ENCODE assay signal across 25 mouse cellular contexts in the genomic region with DNA sequence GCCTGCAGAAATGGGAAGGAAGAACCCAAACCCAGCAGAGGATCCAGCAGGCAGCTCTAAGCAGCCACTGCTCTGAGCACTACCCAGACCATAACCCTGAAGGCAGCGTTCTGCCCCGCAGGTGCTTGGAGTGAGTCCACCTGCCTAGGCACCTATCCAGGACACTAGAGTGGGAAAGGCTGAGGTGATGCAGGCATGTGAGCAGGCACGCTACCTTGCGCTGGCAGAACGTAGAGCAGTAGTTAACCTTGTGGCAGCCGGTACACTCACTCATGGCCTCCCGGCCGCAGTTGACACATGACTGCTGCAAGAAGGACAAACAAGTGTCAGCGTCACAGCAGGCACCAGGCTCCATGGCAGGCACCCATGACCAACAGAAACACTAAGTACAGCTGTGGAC. TPM values are rescaled to one million over a fixed set of nuclear protein-coding genes. Genes with fewer than 3 reads are reported as not detected.
DNase-seq lines count a peak whose midpoint lies in the region; ATAC-seq and TF ChIP-seq lines count a peak whose summit lies in the region.
"Had no signal": no experiment of that assay in that cellular context is flagged by ENCODE, and none has a peak within 500 bp of the region (broad histone marks: within the 10 kb centered on the region; RNA-seq: fewer than 3 reads in every experiment).

No protein-coding gene starts in this region.

- no peak overlapping the region for H3K4me3 ChIP-seq in kidney, embryonic 14.5 days (ENCODE audit: low read length)
- peak overlapping the region; percentile 7 for H3K4me3 ChIP-seq in megakaryocyte, embryonic 14.5 days (replicated peaks)
- no peak overlapping the region for H3K4me3 ChIP-seq in midbrain, postnatal 0 days (ENCODE audit: low read depth, low read length)
- H3K4me3 ChIP-seq: forebrain, embryonic 13.5 days; heart, embryonic 12.5 days; hindbrain, embryonic 10.5 days; intestine, embryonic 15.5 days; midbrain, embryonic 12.5 days had no signal

- ATAC-seq in kidney, embryonic 14.5 days (ENCODE audit: low FRiP score, low TSS enrichment): no peak
- ATAC-seq in megakaryocyte, adult 5-6 weeks (ENCODE audit: poor library complexity, severe bottlenecking): no peak
- ATAC-seq in midbrain, postnatal 0 days (ENCODE audit: low FRiP score): no peak
- ATAC-seq: forebrain, embryonic 13.5 days; hindbrain, embryonic 16.5 days; intestine, embryonic 15.5 days had no signal

- no peaks in the 10 kb centered on the region for H3K4me1 ChIP-seq in kidney, embryonic 14.5 days (ENCODE audit: control insufficient read depth, insufficient read depth, low read length)
- H3K4me1 ChIP-seq in megakaryocyte, embryonic 14.5 days: peaks cover 18% of the 10 kb centered on the region
- no peaks in the 10 kb centered on the region for H3K4me1 ChIP-seq in midbrain, postnatal 0 days (ENCODE audit: insufficient read depth, low read length)
- H3K4me1 ChIP-seq: forebrain, embryonic 13.5 days; heart, embryonic 12.5 days; hindbrain, embryonic 10.5 days; intestine, embryonic 15.5 days; midbrain, embryonic 12.5 days had no signal

- no peaks in the 10 kb centered on the region for H3K27me3 ChIP-seq in kidney, embryonic 14.5 days (ENCODE audit: control insufficient read depth, insufficient read depth, low read length)
- H3K27me3 ChIP-seq in megakaryocyte, embryonic 14.5 days (replicated peaks): peaks cover 2% of the 10 kb centered on the region
- H3K27me3 ChIP-seq in midbrain, postnatal 0 days (ENCODE audit: insufficient read depth, low read length): no peaks in the 10 kb centered on the region
- H3K27me3 ChIP-seq: forebrain, embryonic 13.5 days; intestine, embryonic 15.5 days had no signal

- WGBS in kidney, embryonic 14.5 days: 97% methylated on average over 9 of the region's 9 CpGs
- WGBS in midbrain, postnatal 0 days: 96% methylated on average over 9 of the region's 9 CpGs

- peaks cover 75% of the 10 kb centered on the region for H3K36me3 ChIP-seq in kidney, embryonic 14.5 days (ENCODE audit: control insufficient read depth, insufficient read depth, low read length)
- peaks cover 95% of the 10 kb centered on the region for H3K36me3 ChIP-seq in megakaryocyte, embryonic 14.5 days (replicated peaks; ENCODE audit: low read length)
- H3K36me3 ChIP-seq in midbrain, postnatal 0 days (ENCODE audit: insufficient read depth, low read length): peaks cover 67% of the 10 kb centered on the region

- H3K9me3 ChIP-seq in kidney, embryonic 14.5 days (ENCODE audit: control insufficient read depth, low read length): no peaks in the 10 kb centered on the region
- H3K9me3 ChIP-seq in megakaryocyte, embryonic 14.5 days: no peaks in the 10 kb centered on the region
- no peaks in the 10 kb centered on the region for H3K9me3 ChIP-seq in midbrain, postnatal 0 days (ENCODE audit: low read length)
- H3K9me3 ChIP-seq: forebrain, embryonic 13.5 days; heart, embryonic 12.5 days; hindbrain, embryonic 10.5 days; intestine, embryonic 15.5 days; midbrain, embryonic 12.5 days had no signal

- DNase-seq in adrenal gland, adult 2 months: peak; percentile 65
- no peak for DNase-seq in adrenal gland, adult 8-10 months
- peak; percentile 62 for DNase-seq in kidney, adult 11 months
- peak; percentile 76 to 79 for DNase-seq in cerebellum, postnatal 36 days
- DNase-seq in midbrain, postnatal 0 days (ENCODE audit: low spot score): no peak
- DNase-seq: heart, postnatal 10 days; lung, adult 18-20 months; lung, postnatal 10 days; thymus, adult 18-20 months; thymus, postnatal 36 days had no signal

- H3K9ac ChIP-seq in kidney, embryonic 14.5 days (ENCODE audit: low read depth, low read length): no peak overlapping the region
- H3K9ac ChIP-seq in midbrain, postnatal 0 days (replicated peaks; ENCODE audit: low read length, poor library complexity, severe bottlenecking): no peak overlapping the region
- H3K9ac ChIP-seq: forebrain, embryonic 13.5 days; heart, embryonic 12.5 days; intestine, embryonic 15.5 days; midbrain, embryonic 12.5 days had no signal

- no peak for TF ChIP-seq CTCF in midbrain, postnatal 0 days (IDR thresholded peaks at IDR 0.05)

- H3K4me2 ChIP-seq in kidney, embryonic 14.5 days (replicated peaks; ENCODE audit: low read depth, low read length): no peak overlapping the region
- no peak overlapping the region for H3K4me2 ChIP-seq in midbrain, postnatal 0 days (ENCODE audit: low read depth, low read length, poor library complexity, severe bottlenecking)
- H3K4me2 ChIP-seq: forebrain, embryonic 13.5 days; heart, embryonic 12.5 days; intestine, embryonic 15.5 days; liver, embryonic 11.5 days; midbrain, embryonic 12.5 days had no signal

- no peak overlapping the region for H3K27ac ChIP-seq in kidney, embryonic 14.5 days (ENCODE audit: low read depth, low read length)
- H3K27ac ChIP-seq in midbrain, postnatal 0 days (ENCODE audit: low read depth, low read length): no peak overlapping the region
- H3K27ac ChIP-seq: forebrain, embryonic 13.5 days; hindbrain, embryonic 10.5 days; intestine, embryonic 15.5 days; midbrain, embryonic 12.5 days had no signal

RNA-seq across cellular contexts. Expression of a gene that starts 9.6 kb away (rescaled TPM):
- under 1 TPM in 1 of 2 experiments, not detected in 1; 0.31 TPM for total RNA-seq in adrenal gland, adult 2 months (2021)
- 0.62 and 12.1 TPM in 2 replicates for polyA plus RNA-seq in adrenal gland, adult 2 months (2012; rRNA removed)
- total RNA-seq in adrenal gland, adult 8-10 months (2022): 1 to 10 TPM in 1 of 4 experiments, under 1 TPM in 1, not detected in 2; 0.40 to 1.3 TPM
- 1.4 and 1.6 TPM in 2 replicates for polyA plus RNA-seq in kidney, embryonic 14.5 days (2014; fragmentation: Nextera tagmentation; extraction: Ambion mirVana)
- polyA plus RNA-seq in megakaryocyte, embryonic 14.5 days (2012; ENCODE audit: insufficient read depth, low replicate concordance): 0.04 TPM in 1 of 2 replicates, not detected in the other
- not detected in 2 replicates for total RNA-seq in megakaryocyte, adult 5-6 weeks (2015)
- total RNA-seq in megakaryocyte, adult 5-6 weeks (2017): not detected in 2 replicates
- total RNA-seq in midbrain, postnatal 0 days (2014; rRNA removed): 0.55 and 0.61 TPM in 2 replicates
- 0.73 and 0.98 TPM in 2 replicates for polyA plus RNA-seq in midbrain, postnatal 0 days (2015; fragmentation: Nextera tagmentation; extraction: Ambion mirVana)
- total RNA-seq: gastrocnemius, adult 8-10 months; granulocyte monocyte progenitor cell, adult 5-6 weeks; heart, postnatal 10 days; monocyte, adult 5-6 weeks; neutrophil, adult 5-6 weeks had no signal

RNA-seq across cellular contexts. Expression of a gene that starts 22.5 kb away (rescaled TPM):
- total RNA-seq in adrenal gland, adult 2 months (2021): not detected
- 0.93 and 1.2 TPM in 2 replicates for polyA plus RNA-seq in adrenal gland, adult 2 months (2012; rRNA removed)
- total RNA-seq in adrenal gland, adult 8-10 months (2022): under 1 TPM in 1 of 4 experiments, not detected in 3; 0.67 TPM
- 40.2 and 58.1 TPM in 2 replicates for polyA plus RNA-seq in kidney, embryonic 14.5 days (2014; fragmentation: Nextera tagmentation; extraction: Ambion mirVana)
- polyA plus RNA-seq in megakaryocyte, embryonic 14.5 days (2012; ENCODE audit: insufficient read depth, low replicate concordance): not detected in 2 replicates
- not detected in 2 replicates for total RNA-seq in megakaryocyte, adult 5-6 weeks (2015)
- not detected in 2 replicates for total RNA-seq in megakaryocyte, adult 5-6 weeks (2017)
- total RNA-seq in midbrain, postnatal 0 days (2014; rRNA removed): 1.5 and 2.5 TPM in 2 replicates
- polyA plus RNA-seq in midbrain, postnatal 0 days (2015; fragmentation: Nextera tagmentation; extraction: Ambion mirVana): 3.3 and 4.3 TPM in 2 replicates
- total RNA-seq: gastrocnemius, adult 8-10 months; granulocyte monocyte progenitor cell, adult 5-6 weeks; layer of hippocampus, postnatal 25 days; monocyte, adult 5-6 weeks; neutrophil, adult 5-6 weeks had no signal

RNA-seq across cellular contexts. Expression of a gene that starts 24.8 kb away (rescaled TPM):
- 10 to 100 TPM in 1 of 2 experiments, 1 to 10 TPM in 1; 1.9 to 17.1 TPM for total RNA-seq in adrenal gland, adult 2 months (2021)
- 9.0 and 18.5 TPM in 2 replicates for polyA plus RNA-seq in adrenal gland, adult 2 months (2012; rRNA removed)
- total RNA-seq in adrenal gland, adult 8-10 months (2022): 1 to 10 TPM; 2.3 to 5.5 (median 3.2) TPM
- 1.7 and 3.5 TPM in 2 replicates for polyA plus RNA-seq in kidney, embryonic 14.5 days (2014; fragmentation: Nextera tagmentation; extraction: Ambion mirVana)
- polyA plus RNA-seq in megakaryocyte, embryonic 14.5 days (2012; ENCODE audit: insufficient read depth, low replicate concordance): not detected in 2 replicates
- not detected in 2 replicates for total RNA-seq in megakaryocyte, adult 5-6 weeks (2015)
- total RNA-seq in megakaryocyte, adult 5-6 weeks (2017): not detected in 2 replicates
- not detected in 2 replicates for total RNA-seq in midbrain, postnatal 0 days (2014; rRNA removed)
- not detected in 2 replicates for polyA plus RNA-seq in midbrain, postnatal 0 days (2015; fragmentation: Nextera tagmentation; extraction: Ambion mirVana)
- total RNA-seq: gastrocnemius, adult 8-10 months; granulocyte monocyte progenitor cell, adult 5-6 weeks; heart, postnatal 10 days; layer of hippocampus, postnatal 25 days; monocyte, adult 5-6 weeks; neutrophil, adult 5-6 weeks had no signal
- polyA plus RNA-seq: forebrain, embryonic 13.5 days; heart, embryonic 12.5 days; hindbrain, embryonic 10.5 days; hindbrain, embryonic 16.5 days; midbrain, embryonic 12.5 days had no signal

RNA-seq across cellular contexts. Expression of a gene that starts 26.1 kb away (rescaled TPM):
- 10 to 100 TPM; 27.8 to 30.5 TPM for total RNA-seq in adrenal gland, adult 2 months (2021)
- polyA plus RNA-seq in adrenal gland, adult 2 months (2012; rRNA removed): 18.7 and 34.4 TPM in 2 replicates
- total RNA-seq in adrenal gland, adult 8-10 months (2022): 10 to 100 TPM; 27.1 to 47.4 (median 36.7) TPM
- polyA plus RNA-seq in kidney, embryonic 14.5 days (2014; fragmentation: Nextera tagmentation; extraction: Ambion mirVana): 64.0 and 79.7 TPM in 2 replicates
- polyA plus RNA-seq in megakaryocyte, embryonic 14.5 days (2012; ENCODE audit: insufficient read depth, low replicate concordance): 52.9 and 121 TPM in 2 replicates
- 36.1 and 36.5 TPM in 2 replicates for total RNA-seq in megakaryocyte, adult 5-6 weeks (2015)
- total RNA-seq in megakaryocyte, adult 5-6 weeks (2017): 11.4 and 14.6 TPM in 2 replicates
- 246 and 289 TPM in 2 replicates for total RNA-seq in midbrain, postnatal 0 days (2014; rRNA removed)
- 291 and 306 TPM in 2 replicates for polyA plus RNA-seq in midbrain, postnatal 0 days (2015; fragmentation: Nextera tagmentation; extraction: Ambion mirVana)

RNA-seq across cellular contexts. Expression of a gene that starts 26.2 kb away (rescaled TPM):
- 10 to 100 TPM; 26.9 to 34.8 TPM for total RNA-seq in adrenal gland, adult 2 months (2021)
- polyA plus RNA-seq in adrenal gland, adult 2 months (2012; rRNA removed): 32.7 and 33.5 TPM in 2 replicates
- total RNA-seq in adrenal gland, adult 8-10 months (2022): 10 to 100 TPM; 31.4 to 46.6 (median 34.8) TPM
- polyA plus RNA-seq in kidney, embryonic 14.5 days (2014; fragmentation: Nextera tagmentation; extraction: Ambion mirVana): 36.7 and 46.8 TPM in 2 replicates
- 12.3 and 27.1 TPM in 2 replicates for polyA plus RNA-seq in megakaryocyte, embryonic 14.5 days (2012; ENCODE audit: insufficient read depth, low replicate concordance)
- 11.8 and 12.0 TPM in 2 replicates for total RNA-seq in megakaryocyte, adult 5-6 weeks (2015)
- 6.0 and 8.7 TPM in 2 replicates for total RNA-seq in megakaryocyte, adult 5-6 weeks (2017)
- total RNA-seq in midbrain, postnatal 0 days (2014; rRNA removed): 25.8 and 29.1 TPM in 2 replicates
- 31.5 and 34.5 TPM in 2 replicates for polyA plus RNA-seq in midbrain, postnatal 0 days (2015; fragmentation: Nextera tagmentation; extraction: Ambion mirVana)

Comparison
In these comparisons a context has a peak if more than half of its experiments do, and no peak if none do; other contexts are left out.
1. DNase-seq: peak in adrenal gland, adult 2 months (single experiment), kidney, adult 11 months (single experiment) and cerebellum, postnatal 36 days (2 of 2); none in adrenal gland, adult 8-10 months (single experiment) and midbrain, postnatal 0 days (single experiment).